Mouse (Mus musculus): Measurements from ENCODE around the gene Zkscan14. TPM values are rescaled to one million over a fixed set of nuclear protein-coding genes. Genes with fewer than 3 reads are reported as not detected.
"Not testable (repeated sequence)": the region's sequence is repeated elsewhere in the genome, so short reads cannot be mapped to it uniquely, and the experiment has no call there.

Gene Zkscan14
- polyA plus RNA-seq (2012; rRNA removed): 4.4 and 4.7 TPM in 2 replicates

GRCm38 (mm10) chr5:145201321-145201991 is at the start of gene Zkscan14:
Gene Zkscan14, minus strand, starts transcription at chr5:145201868.
- no peak for DNase-seq (ENCODE audit: low read depth)

- no peak for DNase-seq (ENCODE audit: low read depth)
These were observed 47.9 kb upstream of the Zkscan14 start for GRCm38 (mm10) chr5:145249520-145249919.

- no peak for DNase-seq (ENCODE audit: low read depth)
These were observed 33.0 kb upstream of the Zkscan14 start for GRCm38 (mm10) chr5:145234636-145235035.

- DNase-seq (ENCODE audit: low read depth): no peak
These were observed 30.3 kb upstream of the Zkscan14 start for GRCm38 (mm10) chr5:145231893-145232411.

GRCm38 (mm10) chr5:145231367-145231871 is 29.8 kb upstream of the Zkscan14 start, which contains the start of gene Zfp655:
Gene Zfp655, plus strand, starts transcription at chr5:145231715.
- peak; percentile 56 for DNase-seq (ENCODE audit: low read depth)

- DNase-seq (ENCODE audit: low read depth): no peak
These were observed 29.0 kb upstream of the Zkscan14 start for GRCm38 (mm10) chr5:145230641-145231040.

GRCm38 (mm10) chr5:145229283-145229682 is 27.6 kb upstream of the Zkscan14 start:
- DNase-seq (ENCODE audit: low read depth): not testable (repeated sequence)

GRCm38 (mm10) chr5:145226453-145226852 is 24.8 kb upstream of the Zkscan14 start:
- no peak for DNase-seq (ENCODE audit: low read depth)

- DNase-seq (ENCODE audit: low read depth): no peak
These were observed 21.7 kb upstream of the Zkscan14 start for GRCm38 (mm10) chr5:145223395-145223794.

- peak; percentile 45 for DNase-seq (ENCODE audit: low read depth)
These were observed 21.2 kb upstream of the Zkscan14 start for GRCm38 (mm10) chr5:145222840-145223239.

GRCm38 (mm10) chr5:145219981-145220380 is 18.3 kb upstream of the Zkscan14 start:
- no peak for DNase-seq (ENCODE audit: low read depth)

- DNase-seq (ENCODE audit: low read depth): no peak
These were observed 17.0 kb upstream of the Zkscan14 start for GRCm38 (mm10) chr5:145218671-145219070.

- no peak for DNase-seq (ENCODE audit: low read depth)
These were observed 16.5 kb upstream of the Zkscan14 start for GRCm38 (mm10) chr5:145218206-145218605.

- DNase-seq (ENCODE audit: low read depth): no peak
These were observed 16.1 kb upstream of the Zkscan14 start for GRCm38 (mm10) chr5:145217746-145218145.

GRCm38 (mm10) chr5:145214679-145215078 is 13.0 kb upstream of the Zkscan14 start:
- DNase-seq (ENCODE audit: low read depth): no peak

GRCm38 (mm10) chr5:145213505-145213904 is 11.8 kb upstream of the Zkscan14 start:
- DNase-seq (ENCODE audit: low read depth): no peak

GRCm38 (mm10) chr5:145212216-145212615 is 10.5 kb upstream of the Zkscan14 start:
- no peak for DNase-seq (ENCODE audit: low read depth)

GRCm38 (mm10) chr5:145211340-145211739 is 9.7 kb upstream of the Zkscan14 start:
- no peak for DNase-seq (ENCODE audit: low read depth)

GRCm38 (mm10) chr5:145208391-145208790 is 6.7 kb upstream of the Zkscan14 start:
- not testable (repeated sequence) for DNase-seq (ENCODE audit: low read depth)

GRCm38 (mm10) chr5:145207954-145208353 is 6.3 kb upstream of the Zkscan14 start:
- no peak for DNase-seq (ENCODE audit: low read depth)

GRCm38 (mm10) chr5:145207385-145207784 is 5.7 kb upstream of the Zkscan14 start:
- no peak for DNase-seq (ENCODE audit: low read depth)

GRCm38 (mm10) chr5:145205041-145205440 is 3.4 kb upstream of the Zkscan14 start:
- no peak for DNase-seq (ENCODE audit: low read depth)
